Mouse (Mus musculus) hindbrain, postnatal 0 days (tissue): ENCODE results near the gene Cryz. TPM values are rescaled to one million over a fixed set of nuclear protein-coding genes. Genes with fewer than 3 reads are reported as not detected.

Experiments used
- ATAC-seq: fragments of 200-750 bp; cut with Nextera tagmentation; 2 replicates; pipeline ENCODE4 v1.8.0; 2017; ENCODE audit warnings: mild to moderate bottlenecking, moderate TSS enrichment, moderate library complexity
- DNase-seq: peaks from one replicate; pipeline ENCODE4 v3.0.0-alpha.2; 2015; ENCODE audit warnings: low spot score
- H3K27ac ChIP-seq: fragments of 300-500 bp; sonication (generic); 2 replicates; pipeline ENCODE4 v1.5.1; 2014; ENCODE audit warnings: mild to moderate bottlenecking
- H3K27me3 ChIP-seq: fragments of 300-500 bp; sonication (generic); 2 replicates; pipeline ENCODE4 v1.6.1; 2014; ENCODE audit warnings: low read length, mixed read lengths; ENCODE audit not compliant: insufficient read depth
- H3K36me3 ChIP-seq: fragments of 300-500 bp; sonication (generic); 2 replicates; pipeline ENCODE4 v1.6.1; 2014; ENCODE audit warnings: low read length, mixed read lengths; ENCODE audit not compliant: insufficient read depth
- H3K4me1 ChIP-seq: fragments of 300-500 bp; sonication (generic); 2 replicates; pipeline ENCODE4 v1.6.1; 2014; ENCODE audit warnings: antibody characterized with exemption, low read length, mixed read lengths; ENCODE audit not compliant: insufficient read depth
- H3K4me2 ChIP-seq: fragments of 300-500 bp; sonication (generic); 2 replicates; pipeline ENCODE4 v1.6.1; 2014; ENCODE audit warnings: low read depth, mild to moderate bottlenecking, low read length, moderate library complexity, mixed read lengths
- H3K4me3 ChIP-seq: fragments of 300-500 bp; sonication (generic); 2 replicates; pipeline ENCODE4 v1.5.1; 2014; ENCODE audit warnings: low read length
- H3K9ac ChIP-seq: fragments of 300-500 bp; sonication (generic); replicated peaks from 2 replicates; pipeline ENCODE4 v1.6.1; 2014; ENCODE audit warnings: mild to moderate bottlenecking, low read length, moderate library complexity, mixed read lengths
- H3K9me3 ChIP-seq: fragments of 300-500 bp; sonication (generic); 2 replicates; pipeline ENCODE4 v1.6.1; 2016; ENCODE audit warnings: low read length, mixed read lengths
- CTCF ChIP-seq: IDR thresholded peaks from 2 replicates; pipeline ENCODE4 v1.5.1; 2016; ENCODE audit warnings: antibody characterized with exemption, control low read depth, low read depth
- WGBS: fragments of 180-500 bp; shearing (Covaris S2); extraction: QIAGEN DNeasy Blood & Tissue Kit; methylation state at CpG from one replicate; pipeline ENCODE4 v1.1.7; 2014; 5-methylcytosine and 5-hydroxymethylcytosine counted together
- polyA plus RNA-seq: library from polyadenylated mRNA; unstranded; fragments of >200 nt; fragmentation: Nextera tagmentation; extraction: Ambion mirVana; gene quantifications from 2 replicates; pipeline ENCODE4 v1.2.1, GENCODE M21; 2015
- total RNA-seq: library from RNA; depleted of rRNA; stranded (reverse); fragments of >200 nt; gene quantifications from 2 replicates; pipeline ENCODE4 v1.2.3, GENCODE M21; 2014; rRNA removed

Cryz gene
- total RNA-seq = 12.2 and 17.0 TPM in 2 replicates
- 14.7 and 15.9 TPM in 2 replicates for polyA plus RNA-seq

DNA sequence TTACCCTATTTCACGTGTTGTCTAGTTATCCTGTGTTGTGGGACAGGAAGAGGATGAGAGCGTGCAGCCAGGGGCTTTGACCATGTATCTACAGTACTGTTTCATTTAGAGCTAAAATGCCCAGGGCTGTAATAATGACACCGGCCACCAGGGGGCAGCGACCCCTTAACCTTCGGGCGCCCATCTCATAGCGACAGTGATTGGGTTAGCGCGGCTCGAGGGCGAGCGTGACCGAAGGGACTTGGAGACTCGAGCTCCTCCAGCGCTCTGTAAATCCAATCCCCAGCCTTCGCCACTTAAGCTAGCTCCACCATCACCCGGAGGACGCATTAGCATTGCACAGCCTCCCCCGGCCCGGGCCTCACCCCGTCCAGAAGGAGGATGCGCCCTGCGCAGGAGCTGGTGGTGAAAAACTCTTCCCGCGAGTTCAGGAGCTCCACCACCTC, at the start of gene Cryz:
Gene Cryz, plus strand, starts transcription at position 224 of the 446 bp plus-strand sequence.
- ATAC-seq (peak; percentile 91), DNase-seq (peak; percentile 93)
- no peaks in the 10 kb centered on the region for H3K4me1 ChIP-seq
- H3K9ac ChIP-seq = peak within 1 kb of the TSS; percentile 69
- peak; percentile 93 for TF ChIP-seq CTCF
- H3K9me3 ChIP-seq = no peaks in the 10 kb centered on the region
- under 1% methylated on average over 25 of the region's 25 CpGs for WGBS
- peaks cover 18% of the 10 kb centered on the region for H3K36me3 ChIP-seq
- H3K4me3 ChIP-seq = peak within 1 kb of the TSS; percentile 72
- no peaks in the 10 kb centered on the region for H3K27me3 ChIP-seq
- peak within 1 kb of the TSS; percentile 90 for H3K4me2 ChIP-seq
- H3K27ac ChIP-seq = peak within 1 kb of the TSS; percentile 97

DNA sequence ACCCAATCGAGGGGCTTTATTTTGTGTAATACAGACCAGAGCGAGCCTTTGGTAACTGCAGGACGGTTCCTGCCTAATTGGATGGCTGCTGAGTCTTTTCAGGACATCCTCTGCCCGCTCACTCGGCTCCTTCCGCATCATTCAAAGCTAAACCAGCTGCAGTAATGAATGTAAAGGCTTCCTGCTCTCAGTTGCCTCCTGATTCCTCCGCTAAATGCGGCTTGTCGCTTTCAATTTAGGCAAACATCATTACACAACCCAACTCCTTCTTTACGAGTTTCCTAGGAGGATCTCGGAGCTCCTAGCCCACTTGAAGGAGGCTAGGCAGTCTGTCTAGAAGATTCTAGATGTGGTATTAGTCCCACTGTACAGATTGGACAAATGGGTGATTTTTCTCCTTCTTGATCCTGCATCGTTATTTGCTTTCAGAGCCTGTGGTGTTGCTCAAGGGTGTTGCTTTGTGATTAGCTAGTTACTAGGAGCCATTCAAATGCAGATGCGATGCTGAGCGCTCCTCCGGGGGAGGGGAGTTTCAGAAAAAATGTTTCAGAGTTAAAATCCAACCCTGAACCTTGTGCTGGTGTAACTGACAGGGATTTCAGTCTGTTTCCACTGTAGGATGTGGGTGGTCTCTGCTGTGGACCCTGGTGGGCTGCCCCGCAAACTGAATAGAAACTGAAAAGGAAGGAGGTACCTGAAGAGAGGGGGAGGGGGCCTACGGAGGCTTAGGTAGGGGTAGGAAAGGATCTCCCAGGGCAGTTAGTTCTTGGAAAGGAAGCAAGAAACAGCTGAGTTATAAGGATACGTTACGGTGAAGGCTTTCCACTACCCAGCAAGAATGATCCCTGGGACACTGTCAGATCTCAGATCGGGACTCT, 48.7 kb upstream of the Cryz start:
- H3K4me1 ChIP-seq = 0 out of 2 replicates have a peak, but pooled peaks cover 2% of the 10 kb centered on the region
- H3K36me3 ChIP-seq = no peaks in the 10 kb centered on the region
- H3K4me3 ChIP-seq = peak overlapping the region; percentile 12; the same call in 1 of the 2 replicates
- H3K9ac ChIP-seq = no peak overlapping the region
- H3K4me2 ChIP-seq = peak overlapping the region; percentile 42
- no peak for TF ChIP-seq CTCF
- WGBS = 11% methylated on average over 20 of the region's 20 CpGs
- no peaks in the 10 kb centered on the region for H3K27me3 ChIP-seq
- H3K9me3 ChIP-seq = no peaks in the 10 kb centered on the region
- no peak overlapping the region for H3K27ac ChIP-seq
- ATAC-seq = no peak
- DNase-seq = peak; percentile 35

DNA sequence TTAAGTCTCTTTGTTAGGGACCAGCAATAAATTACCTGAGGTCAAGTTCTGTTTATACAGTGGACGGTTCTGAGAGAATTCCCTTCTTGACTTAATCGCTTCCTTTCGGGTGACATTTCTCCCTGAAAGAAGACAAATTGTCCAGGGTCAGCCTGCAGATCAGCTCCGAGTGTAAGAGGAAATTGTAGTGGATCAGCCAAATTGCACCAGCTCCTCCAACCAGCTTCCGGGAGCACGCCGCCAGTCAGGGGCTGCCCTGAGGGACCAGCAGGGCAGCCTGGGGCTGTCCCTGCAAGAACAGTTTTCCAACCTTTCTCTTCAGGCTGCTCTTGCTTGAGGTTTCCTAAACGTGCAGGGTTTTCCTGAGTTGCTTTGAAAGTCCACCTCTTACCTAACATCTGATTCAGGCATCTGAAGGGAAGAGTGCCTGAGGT, 47.6 kb upstream of the Cryz start:
- Histone ChIP-seq H3K4me1 (0 out of 2 replicates have a peak, but pooled peaks cover 2% of the 10 kb centered on the region), H3K27me3 (no peaks in the 10 kb centered on the region), H3K27ac (no peak overlapping the region), H3K36me3 (no peaks in the 10 kb centered on the region), H3K9me3 (no peaks in the 10 kb centered on the region), H3K4me3 (no peak overlapping the region), H3K9ac (no peak overlapping the region), H3K4me2 (no peak overlapping the region)
- TF ChIP-seq CTCF = no peak
- ATAC-seq = no peak
- no peak for DNase-seq
- WGBS = 39% methylated on average over 8 of the region's 8 CpGs

DNA sequence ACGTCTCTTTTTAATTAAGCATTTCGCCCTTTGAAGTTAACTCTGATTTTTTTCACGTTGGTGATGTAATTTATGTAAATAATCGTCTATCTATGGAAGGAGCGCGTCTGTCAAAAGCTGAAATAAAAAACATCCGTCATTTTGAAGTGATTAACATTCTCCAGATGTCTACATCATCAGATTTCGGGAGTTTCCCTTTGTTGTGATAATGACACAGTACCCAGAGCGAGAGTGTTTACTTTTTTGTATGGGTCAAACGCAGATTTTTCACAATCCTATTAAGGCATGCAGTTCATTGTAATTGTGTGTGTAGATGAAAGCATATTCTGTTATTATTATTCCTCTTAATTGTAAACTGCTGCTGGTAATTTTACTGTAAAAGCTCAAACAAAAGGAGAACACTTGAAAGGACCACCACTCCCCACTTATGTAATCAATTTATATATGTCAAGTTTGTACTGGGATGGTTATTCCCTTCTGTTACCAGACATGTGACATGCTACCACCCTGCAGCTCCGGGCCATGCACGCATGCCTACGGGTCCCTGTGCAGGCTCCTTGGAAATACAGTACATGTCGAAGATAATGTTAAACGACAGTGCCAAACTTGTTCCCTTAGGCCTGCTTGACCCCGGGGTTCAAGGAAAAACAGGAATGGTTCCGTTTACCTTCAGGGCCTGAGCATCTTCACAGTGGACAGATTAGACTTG, 46.0 kb upstream of the Cryz start:
- H3K36me3 ChIP-seq = no peaks in the 10 kb centered on the region
- H3K9me3 ChIP-seq = no peaks in the 10 kb centered on the region
- WGBS = 25% methylated on average over 17 of the region's 17 CpGs
- no peak overlapping the region for H3K4me2 ChIP-seq
- no peaks in the 10 kb centered on the region for H3K27me3 ChIP-seq
- TF ChIP-seq CTCF = no peak
- no peak overlapping the region for H3K27ac ChIP-seq
- H3K4me3 ChIP-seq = no peak overlapping the region
- ATAC-seq (no peak), DNase-seq (no peak)
- H3K4me1 ChIP-seq = 0 out of 2 replicates have a peak, but pooled peaks cover 2% of the 10 kb centered on the region
- no peak overlapping the region for H3K9ac ChIP-seq

DNA sequence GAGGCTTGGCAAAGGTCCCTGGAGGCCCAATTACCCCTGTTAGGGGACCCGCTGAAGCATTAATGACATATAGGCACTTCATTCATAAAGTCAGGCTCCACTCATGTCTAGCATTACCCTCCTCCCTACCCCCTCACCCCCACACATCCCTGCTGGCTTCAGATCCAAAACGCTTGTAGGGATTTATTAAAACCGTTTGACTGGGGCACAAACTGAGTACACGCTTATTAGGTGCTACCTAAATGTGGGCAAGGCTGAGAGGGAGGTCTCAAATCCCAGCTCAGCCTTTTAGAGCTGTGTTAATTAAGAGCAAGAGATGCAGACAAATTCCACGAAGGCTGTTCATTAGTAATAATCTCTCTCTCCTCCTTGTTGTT, 45.5 kb upstream of the Cryz start:
- TF ChIP-seq CTCF = no peak
- Histone ChIP-seq H3K9me3 (no peaks in the 10 kb centered on the region), H3K9ac (no peak overlapping the region), H3K4me1 (0 out of 2 replicates have a peak, but pooled peaks cover 2% of the 10 kb centered on the region), H3K27me3 (no peaks in the 10 kb centered on the region), H3K4me3 (no peak overlapping the region), H3K27ac (no peak overlapping the region), H3K4me2 (no peak overlapping the region), H3K36me3 (no peaks in the 10 kb centered on the region)
- DNase-seq (no peak), ATAC-seq (no peak)
- WGBS = 32% methylated on average over 5 of the region's 5 CpGs

DNA sequence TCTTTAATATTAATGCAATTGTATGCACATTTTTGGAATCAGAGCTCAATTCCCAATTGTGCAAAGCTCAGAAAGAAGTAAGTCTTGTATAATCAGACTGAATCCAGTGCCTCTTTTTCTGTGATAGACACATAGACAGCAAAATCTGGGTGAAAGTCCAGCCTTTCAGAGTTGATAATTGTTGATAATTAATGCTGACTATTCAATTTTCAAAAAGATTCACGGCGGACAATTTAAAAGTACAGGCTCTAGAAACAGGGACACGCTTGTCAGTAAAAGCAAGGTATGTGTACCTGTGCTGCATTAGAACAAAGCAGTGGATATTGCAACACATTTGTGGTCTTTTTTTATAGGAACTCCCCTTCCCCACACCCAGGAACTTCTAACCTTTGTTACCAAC, 34.3 kb upstream of the Cryz start:
- Histone ChIP-seq H3K4me1 (no peaks in the 10 kb centered on the region), H3K9ac (no peak overlapping the region), H3K4me2 (no peak overlapping the region), H3K27ac (no peak overlapping the region), H3K36me3 (no peaks in the 10 kb centered on the region), H3K27me3 (no peaks in the 10 kb centered on the region), H3K4me3 (no peak overlapping the region), H3K9me3 (no peaks in the 10 kb centered on the region)
- WGBS = 94% methylated on average over 3 of the region's 3 CpGs
- ATAC-seq (no peak), DNase-seq (no peak)
- TF ChIP-seq CTCF = no peak
